Mouse (Mus musculus) testis, adult 2 months (tissue): ENCODE results near the gene Tmem156.

Experiments used
- CTCF ChIP-seq: fragments of 200-500 bp; IDR thresholded peaks from 2 replicates; pipeline ENCODE4 v1.5.1; 2012; ENCODE audit warnings: low read depth, mild to moderate bottlenecking, inconsistent platforms, low read length, moderate library complexity; ENCODE audit not compliant: control insufficient read depth, insufficient read depth, insufficient replicate concordance
- POLR2A ChIP-seq: fragments of 200-500 bp; IDR thresholded peaks from 2 replicates; pipeline ENCODE4 v1.6.1; 2012; ENCODE audit warnings: low read depth, mild to moderate bottlenecking, inconsistent platforms, low read length, moderate library complexity; ENCODE audit not compliant: control insufficient read depth

DNA sequence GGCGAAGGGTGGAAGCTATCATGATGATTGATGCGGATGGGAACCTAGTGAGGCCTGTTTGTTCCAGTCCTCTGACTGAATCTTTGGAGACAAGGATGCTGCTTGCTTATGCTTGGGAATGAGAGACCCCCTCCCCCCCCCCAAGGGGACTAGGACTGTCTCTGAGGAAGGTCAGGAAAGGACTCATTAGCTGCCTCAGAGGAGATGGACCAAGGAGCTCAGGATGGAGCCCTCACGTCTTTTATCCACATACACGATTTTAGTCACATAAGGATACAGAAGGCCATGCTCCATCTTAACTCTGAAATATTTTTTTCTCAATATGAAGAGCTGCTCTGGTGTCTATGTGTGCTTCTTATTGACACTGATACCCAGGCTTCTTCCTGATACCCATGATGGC is 29.7 kb downstream of the Tmem156 start:
- TF ChIP-seq POLR2A = no peak
- TF ChIP-seq CTCF = no peak
